Mouse (Mus musculus) urinary bladder, adult 2 months (tissue): ENCODE measurements around the gene Styxl1. TPM values are rescaled to one million over a fixed set of nuclear protein-coding genes. Genes with fewer than 3 reads are reported as not detected.
A peak's percentile ranks its signal among the peaks of the same experiment; 100 is the strongest.

Source experiments
- DNase-seq: peaks from one replicate; pipeline ENCODE4 v3.0.0; 2022; ENCODE audit warnings: low spot score
- polyA plus RNA-seq: library from polyadenylated mRNA; depleted of rRNA; stranded (reverse); fragments of >200 nt; gene quantifications from 2 replicates; pipeline ENCODE4 v1.2.3, GENCODE M21; 2012

Gene Styxl1
- polyA plus RNA-seq, 1 experiment, result 0.48 TPM

- DNase-seq, result no peak
Observed at GRCm38 (mm10) chr5:135764971-135765370, 13.2 kb downstream of the Styxl1 start.

- no peak for DNase-seq
Observed at GRCm38 (mm10) chr5:135763526-135763925, 14.7 kb downstream of the Styxl1 start.

GRCm38 (mm10) chr5:135761881-135762280 lies 16.3 kb downstream of the Styxl1 start:
- no peak for DNase-seq

GRCm38 (mm10) chr5:135751595-135751994 lies 26.6 kb downstream of the Styxl1 start:
- DNase-seq, result no peak

- DNase-seq, result no peak
Observed at GRCm38 (mm10) chr5:135751041-135751440, 27.1 kb downstream of the Styxl1 start.

GRCm38 (mm10) chr5:135744742-135745141 lies 33.4 kb downstream of the Styxl1 start:
- no peak for DNase-seq

- peak; percentile 96 for DNase-seq
Observed at GRCm38 (mm10) chr5:135743741-135744609, 34.2 kb downstream of the Styxl1 start, which contains the start of gene Tmem120a. Gene Tmem120a (minus strand): TSS chr5:135744448.

- DNase-seq, result no peak
Observed at GRCm38 (mm10) chr5:135742941-135743740, 35.0 kb downstream of the Styxl1 start.

GRCm38 (mm10) chr5:135742156-135742555 lies 36.0 kb downstream of the Styxl1 start:
- DNase-seq, result no peak

GRCm38 (mm10) chr5:135738266-135738665 lies 39.9 kb downstream of the Styxl1 start:
- no peak for DNase-seq

- no peak for DNase-seq
Observed at GRCm38 (mm10) chr5:135737154-135737553, 41.0 kb downstream of the Styxl1 start.

GRCm38 (mm10) chr5:135736544-135736943 lies 41.6 kb downstream of the Styxl1 start:
- no peak for DNase-seq

GRCm38 (mm10) chr5:135735741-135736140 lies 42.4 kb downstream of the Styxl1 start:
- no peak for DNase-seq

- DNase-seq, result no peak
Observed at GRCm38 (mm10) chr5:135734057-135734680, 44.0 kb downstream of the Styxl1 start.

- DNase-seq, result no peak
Observed at GRCm38 (mm10) chr5:135733071-135733470, 45.1 kb downstream of the Styxl1 start.

GRCm38 (mm10) chr5:135731322-135731721 lies 46.9 kb downstream of the Styxl1 start:
- no peak for DNase-seq

GRCm38 (mm10) chr5:135730916-135731315 lies 47.3 kb downstream of the Styxl1 start:
- no peak for DNase-seq

- no peak for DNase-seq
Observed at GRCm38 (mm10) chr5:135730278-135730677, 47.9 kb downstream of the Styxl1 start.

GRCm38 (mm10) chr5:135729351-135729750 lies 48.8 kb downstream of the Styxl1 start:
- no peak for DNase-seq

GRCm38 (mm10) chr5:135728361-135728760 lies 49.8 kb downstream of the Styxl1 start:
- DNase-seq, result no peak

- DNase-seq, result no peak
Observed at GRCm38 (mm10) chr5:135727871-135728270, 50.3 kb downstream of the Styxl1 start.
